Mouse (Mus musculus): ENCODE results near the gene Stat4. TPM values are rescaled to one million over a fixed set of nuclear protein-coding genes. Genes with fewer than 3 reads are reported as not detected.

Stat4 gene
- total and polyA plus RNA-seq, 3 experiments, result 11.4 to 17.5 (median 16.7) TPM

GRCm38 (mm10) chr1:52100496-52100895, 113.5 kb downstream of the Stat4 start:
- peak overlapping the region in 1 of 3 experiments; percentile 20 for H3K4me3 ChIP-seq (replicated peaks in 1 of 3; ENCODE audit: low read depth in 2 of 3, low read length in 2 of 3, poor library complexity in 1 of 3)
- H3K79me2 ChIP-seq (replicated peaks; ENCODE audit: control insufficient read depth, extremely low read depth, insufficient read depth, poor library complexity, severe bottlenecking), result no peaks in the 10 kb centered on the region
- H3K27me3 ChIP-seq (replicated peaks), result no peaks in the 10 kb centered on the region
- peak; percentile 29; the same call in 1 of the 2 replicates for TF ChIP-seq MEF2A (IDR thresholded peaks at IDR 0.05; ENCODE audit: borderline replicate concordance, low read depth, low read length)
- no peak for TF ChIP-seq USF1 (IDR thresholded peaks at IDR 0.05; ENCODE audit: low read depth, low read length)
- TF ChIP-seq NELFE (IDR thresholded peaks at IDR 0.05; ENCODE audit: low read depth, low read length), result peak; percentile 16; the same call in 1 of the 2 replicates
- TF ChIP-seq CHD2 (IDR thresholded peaks at IDR 0.05; ENCODE audit: low read length), result no peak
- no peak for TF ChIP-seq UBTF (IDR thresholded peaks at IDR 0.05; ENCODE audit: low read depth, low read length)
- TF ChIP-seq POLR2A (IDR thresholded peaks at IDR 0.05; ENCODE audit: low read depth, low read length), result no peak
- TF ChIP-seq MXI1 (IDR thresholded peaks at IDR 0.05; ENCODE audit: low read depth, low read length), result no peak; the same call in 1 of the 2 replicates
- TF ChIP-seq MAX (IDR thresholded peaks at IDR 0.05; ENCODE audit: low read length), result no peak
- TF ChIP-seq IRF4 (IDR thresholded peaks at IDR 0.05; ENCODE audit: low read depth, low read length), result peak; percentile 54
- no peak for TF ChIP-seq PAX5 (IDR thresholded peaks at IDR 0.05; ENCODE audit: low read length)
- TF ChIP-seq MAZ (IDR thresholded peaks at IDR 0.05; ENCODE audit: low read depth, low read length), result 0 out of 2 replicates have a peak, but pooled peaks have one; percentile 41
- TF ChIP-seq USF2 (conservative IDR thresholded peaks at IDR 0.05; ENCODE audit: low read depth, low read length), result no peak
- TF ChIP-seq BHLHE40 (IDR thresholded peaks at IDR 0.05; ENCODE audit: low read depth, low read length), result no peak
- no peak for TF ChIP-seq KAT2A (IDR thresholded peaks at IDR 0.05; ENCODE audit: insufficient replicate concordance, low read length)
- TF ChIP-seq NRF1 (IDR thresholded peaks at IDR 0.05; ENCODE audit: low read depth, low read length), result 0 out of 2 replicates have a peak, but pooled peaks have one; percentile 23
- no peak for TF ChIP-seq ZNF384 (IDR thresholded peaks at IDR 0.05; ENCODE audit: low read depth, low read length)
- TF ChIP-seq MAFK (IDR thresholded peaks at IDR 0.05; ENCODE audit: insufficient replicate concordance, low read length), result no peak
- TF ChIP-seq RAD21 (IDR thresholded peaks at IDR 0.05; ENCODE audit: low read depth, low read length), result peak; percentile 97
- TF ChIP-seq E2F4 (IDR thresholded peaks at IDR 0.05; ENCODE audit: insufficient replicate concordance, low read depth, low read length), result 0 out of 2 replicates have a peak, but pooled peaks have one; percentile 35
- TF ChIP-seq GABPA (IDR thresholded peaks at IDR 0.05; ENCODE audit: insufficient replicate concordance, low read depth, low read length), result no peak
- TF ChIP-seq ZC3H11A (IDR thresholded peaks at IDR 0.05; ENCODE audit: low read depth, low read length), result peak; percentile 48; the same call in 1 of the 2 replicates
- TF ChIP-seq SIN3A (IDR thresholded peaks at IDR 0.05; ENCODE audit: low read length), result no peak
- TF ChIP-seq EP300 (IDR thresholded peaks at IDR 0.05; ENCODE audit: low read length), result no peak
- peak; percentile 44; the same call in 1 of the 2 replicates for TF ChIP-seq HCFC1 (IDR thresholded peaks at IDR 0.05; ENCODE audit: low read depth, low read length)
- TF ChIP-seq ZKSCAN1 (IDR thresholded peaks at IDR 0.05; ENCODE audit: borderline replicate concordance, low read depth, low read length), result no peak
- no peak for TF ChIP-seq POLR2AphosphoS2 (IDR thresholded peaks at IDR 0.05; ENCODE audit: low read depth, low read length)
- no peak for TF ChIP-seq RCOR1 (conservative IDR thresholded peaks at IDR 0.05; ENCODE audit: low read depth, low read length)
- TF ChIP-seq TBP (conservative IDR thresholded peaks at IDR 0.05; ENCODE audit: low read depth, low read length), result no peak
- no peak for TF ChIP-seq ZMIZ1 (IDR thresholded peaks at IDR 0.05; ENCODE audit: low read depth, low read length)
- TF ChIP-seq TCF12 (IDR thresholded peaks at IDR 0.05; ENCODE audit: low read depth, low read length), result 0 out of 2 replicates have a peak, but pooled peaks have one; percentile 17
- TF ChIP-seq CTCF (conservative IDR thresholded peaks at IDR 0.05 in 1 of 2, IDR thresholded peaks at IDR 0.05 in 1 of 2; ENCODE audit: low read depth in 2 of 2, low read length in 2 of 2), result peak; percentile 68 to 95
- TF ChIP-seq ELF1 (IDR thresholded peaks at IDR 0.05; ENCODE audit: low read depth, low read length), result peak; percentile 50; the same call in 1 of the 2 replicates
- no peak for TF ChIP-seq CHD1 (IDR thresholded peaks at IDR 0.05; ENCODE audit: low read depth, low read length)
- TF ChIP-seq JUN (IDR thresholded peaks at IDR 0.05; ENCODE audit: insufficient read depth, low read depth, low read length), result no peak
- TF ChIP-seq ETS1 (conservative IDR thresholded peaks at IDR 0.05; ENCODE audit: low read depth, low read length), result no peak
- no peak for TF ChIP-seq JUND (conservative IDR thresholded peaks at IDR 0.05; ENCODE audit: low read depth, low read length)
- TF ChIP-seq SMC3 (IDR thresholded peaks at IDR 0.05; ENCODE audit: low read depth, low read length), result peak; percentile 78
- TF ChIP-seq MYC (IDR thresholded peaks at IDR 0.05; ENCODE audit: low read depth, low read length), result peak; percentile 18; the same call in 1 of the 2 replicates
- peak overlapping the region; percentile 29 for H3K9ac ChIP-seq (ENCODE audit: insufficient read depth, low read depth)
- H3K4me2 ChIP-seq (ENCODE audit: insufficient read depth, low read depth, poor library complexity, severe bottlenecking), result peak overlapping the region; percentile 41
- peak; percentile 86 for DNase-seq (ENCODE audit: extremely low read depth)
- in situ Hi-C loops (cut with MboI; ENCODE audit: low pct_ligation_motif_present, low pct_unique_long_range_greater_than_20kb, low sequenced_read_pairs), result loop anchor here (10.0 to 25.0 kb wide), 2 partner anchors 194 to 537 kb away; partner anchors contain the start of gene Nemp2
- H3K36me3 ChIP-seq (replicated peaks in 1 of 2; ENCODE audit: control insufficient read depth in 1 of 2, insufficient read depth in 1 of 2, low read length in 1 of 2), result peaks cover 4 to 27% of the 10 kb centered on the region in 2 experiments
- H3K4me1 ChIP-seq (ENCODE audit: control insufficient read depth in 1 of 2, insufficient read depth in 2 of 2), result peaks cover 4 to 19% of the 10 kb centered on the region in 2 experiments; a peak in 3 of 4 replicates
- no peaks in the 10 kb centered on the region for H3K9me3 ChIP-seq (replicated peaks; ENCODE audit: low read length)
- dilution Hi-C loops (cut with MboI; ENCODE audit: extremely low pct_ligation_motif_present, extremely low pct_unique_long_range_greater_than_20kb, low sequenced_read_pairs), result no loop called here
- H3K27ac ChIP-seq (ENCODE audit: insufficient read depth, low read depth), result no peak overlapping the region
